Mouse (Mus musculus) C2C12 (cell line): ENCODE measurements around the gene Eddm3b. TPM values are rescaled to one million over a fixed set of nuclear protein-coding genes. Genes with fewer than 3 reads are reported as not detected.

Experiments
- H3K27me3 ChIP-seq: one replicate; pipeline ENCODE4 v1.6.1; 2011; ENCODE audit not compliant: control insufficient read depth, insufficient read depth, insufficient read length
- H3K36me3 ChIP-seq: one replicate; pipeline ENCODE4 v1.6.1; 2011; ENCODE audit not compliant: control insufficient read depth, insufficient read depth
- H3K4me3 ChIP-seq: one replicate; pipeline ENCODE4 v1.5.1; 2011; ENCODE audit warnings: mild to moderate bottlenecking, control low read depth; ENCODE audit not compliant: poor library complexity, insufficient read depth, severe bottlenecking
- H3K79me2 ChIP-seq: one replicate; pipeline ENCODE4 v1.6.1; 2011; ENCODE audit not compliant: control insufficient read depth, insufficient read depth
- H3K79me3 ChIP-seq: one replicate; pipeline ENCODE4 v1.6.1; 2011; ENCODE audit warnings: low read depth, control low read depth
- H3ac ChIP-seq: one replicate; pipeline ENCODE3; 2011; ENCODE audit warnings: low read depth; ENCODE audit not compliant: control insufficient read depth, insufficient read length
- CEBPB ChIP-seq: IDR thresholded peaks from one replicate; pipeline ENCODE4 v1.6.1; 2011; ENCODE audit warnings: low read depth, mild to moderate bottlenecking, control low read depth, moderate library complexity
- CTCF ChIP-seq: IDR thresholded peaks from one replicate; pipeline ENCODE4 v1.5.1; 2011; ENCODE audit not compliant: control insufficient read depth, insufficient read depth, insufficient read length
- FOSL1 ChIP-seq: IDR thresholded peaks from one replicate; pipeline ENCODE4 v1.8.0; 2011; ENCODE audit warnings: mild to moderate bottlenecking, low read length; ENCODE audit not compliant: poor library complexity, insufficient read depth, severe bottlenecking
- MAX ChIP-seq: IDR thresholded peaks from one replicate; pipeline ENCODE4 v1.6.1; 2011; ENCODE audit warnings: mild to moderate bottlenecking, control low read depth
- MYOD1 ChIP-seq: IDR thresholded peaks from one replicate; pipeline ENCODE4 v1.6.1; 2011; ENCODE audit warnings: low read depth; ENCODE audit not compliant: control insufficient read depth, insufficient read length
- MYOG ChIP-seq: IDR thresholded peaks from one replicate; pipeline ENCODE4 v1.6.1; 2011; ENCODE audit not compliant: control insufficient read depth, insufficient read length; ENCODE audit errors: extremely low read depth
- USF1 ChIP-seq: IDR thresholded peaks from one replicate; pipeline ENCODE4 v1.6.1; 2011; ENCODE audit warnings: low read depth, mild to moderate bottlenecking, control low read depth, moderate library complexity
- polyA plus RNA-seq: library from polyadenylated mRNA; unstranded; fragments of >200 nt; fragmentation: generic; extraction: Trizol; gene quantifications from one replicate; pipeline ENCODE4 v1.2.1, GENCODE M21; 2012; ENCODE audit warnings: missing spikeins

Eddm3b gene
- polyA plus RNA-seq, 1 experiment, result not detected

DNA sequence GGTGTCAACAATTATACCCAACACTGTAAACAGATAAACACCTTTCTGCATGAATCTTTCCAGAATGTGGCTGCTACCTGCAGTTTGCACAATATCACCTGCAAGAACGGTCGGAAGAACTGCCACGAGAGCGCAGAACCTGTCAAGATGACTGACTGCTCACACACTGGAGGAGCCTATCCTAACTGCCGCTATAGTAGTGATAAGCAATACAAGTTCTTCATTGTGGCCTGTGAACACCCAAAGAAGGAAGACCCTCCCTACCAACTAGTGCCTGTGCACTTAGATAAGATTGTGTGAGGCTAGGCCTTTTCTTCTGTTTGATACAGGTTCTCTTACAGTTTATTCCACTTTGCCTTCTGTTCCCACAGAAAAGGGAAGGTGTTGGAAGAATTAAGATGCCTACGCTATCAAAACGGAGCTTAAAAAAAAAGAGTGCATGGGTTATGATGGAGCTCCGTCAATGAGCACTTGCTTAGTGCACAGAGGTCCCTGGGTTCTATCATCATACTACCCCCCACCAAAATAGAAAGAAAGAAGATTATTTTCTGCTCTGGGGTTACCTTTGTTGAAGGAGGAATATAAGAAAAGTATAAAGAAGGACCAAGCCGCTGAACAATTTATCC lies 16.2 kb downstream of the Eddm3b start:
- TF ChIP-seq MYOD1 (no peak), USF1 (no peak), CEBPB (no peak), MAX (no peak), CTCF (no peak), MYOG (no peak), FOSL1 (no peak)
- Histone ChIP-seq H3K79me3 (no peaks in the 10 kb centered on the region), H3K27me3 (peaks cover 5% of the 10 kb centered on the region)

DNA sequence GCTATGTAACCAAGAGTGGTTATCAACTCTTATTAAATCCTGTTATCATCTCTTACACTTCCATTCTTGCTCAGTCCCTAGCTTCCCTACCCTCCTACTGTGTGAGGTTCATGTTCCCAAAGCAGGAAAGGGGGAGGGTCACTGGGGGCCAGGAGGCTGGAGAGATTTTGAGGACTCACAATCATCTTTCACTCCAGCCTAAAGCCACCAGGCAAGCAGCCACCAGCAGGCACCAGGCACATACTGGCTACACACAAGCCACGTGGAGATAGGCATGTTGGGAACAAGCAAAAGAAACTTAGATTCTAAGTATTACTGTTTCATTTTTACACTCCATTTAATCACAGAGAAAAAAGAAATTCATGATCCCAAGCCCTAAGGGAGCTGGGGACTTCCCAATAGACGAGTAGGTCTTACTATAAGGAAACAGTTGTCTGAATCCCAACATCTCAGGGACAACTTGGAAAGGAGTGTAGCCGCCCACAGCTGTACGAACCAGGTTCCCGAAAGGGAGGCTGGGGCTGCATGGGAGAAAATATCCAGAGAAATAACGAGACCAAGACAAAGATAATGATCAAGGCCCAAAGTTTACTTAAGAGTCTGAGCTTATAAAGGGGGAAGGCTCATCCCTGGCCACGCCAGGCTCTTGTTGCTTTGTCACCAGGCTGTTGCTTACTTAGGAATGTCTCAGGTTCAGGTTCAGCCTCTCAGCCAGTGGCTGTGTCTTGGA lies 17.0 kb downstream of the Eddm3b start:
- Histone ChIP-seq H3K36me3 (no peaks in the 10 kb centered on the region), H3ac (no peak overlapping the region), H3K79me3 (no peaks in the 10 kb centered on the region), H3K79me2 (no peaks in the 10 kb centered on the region), H3K27me3 (peaks cover 5% of the 10 kb centered on the region), H3K4me3 (no peak overlapping the region)
- TF ChIP-seq FOSL1, result no peak
- TF ChIP-seq USF1, result no peak
- TF ChIP-seq MYOG, result no peak
- TF ChIP-seq CEBPB, result no peak
- TF ChIP-seq MAX, result no peak
- no peak for TF ChIP-seq CTCF
- TF ChIP-seq MYOD1, result no peak

More for the DNA sequence above, 16.2 kb downstream of the Eddm3b start:
- no peaks in the 10 kb centered on the region for H3K36me3 ChIP-seq
- no peak overlapping the region for H3ac ChIP-seq
- no peaks in the 10 kb centered on the region for H3K79me2 ChIP-seq
- no peak overlapping the region for H3K4me3 ChIP-seq

DNA sequence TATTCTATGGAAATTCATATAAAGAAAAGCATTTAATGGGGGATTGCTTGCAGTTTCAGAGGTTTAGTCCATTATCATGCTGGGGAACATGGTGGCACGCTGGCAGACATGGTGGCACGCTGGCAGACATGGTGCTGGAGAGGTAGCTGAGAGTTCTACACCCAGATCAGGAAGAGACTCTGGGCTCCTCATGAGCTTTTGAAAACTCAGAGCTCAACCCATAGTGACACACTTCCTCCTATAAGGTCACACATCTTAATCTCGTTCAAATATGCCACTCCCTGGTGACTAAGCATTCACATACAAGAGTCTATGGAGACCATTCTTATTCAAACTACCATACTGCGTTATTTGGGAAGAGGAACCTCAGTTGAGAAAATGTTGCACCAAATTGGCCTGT lies 18.1 kb downstream of the Eddm3b start:
- H3K79me2 ChIP-seq, result no peaks in the 10 kb centered on the region
- no peak overlapping the region for H3ac ChIP-seq
- H3K27me3 ChIP-seq, result peaks cover 5% of the 10 kb centered on the region

DNA sequence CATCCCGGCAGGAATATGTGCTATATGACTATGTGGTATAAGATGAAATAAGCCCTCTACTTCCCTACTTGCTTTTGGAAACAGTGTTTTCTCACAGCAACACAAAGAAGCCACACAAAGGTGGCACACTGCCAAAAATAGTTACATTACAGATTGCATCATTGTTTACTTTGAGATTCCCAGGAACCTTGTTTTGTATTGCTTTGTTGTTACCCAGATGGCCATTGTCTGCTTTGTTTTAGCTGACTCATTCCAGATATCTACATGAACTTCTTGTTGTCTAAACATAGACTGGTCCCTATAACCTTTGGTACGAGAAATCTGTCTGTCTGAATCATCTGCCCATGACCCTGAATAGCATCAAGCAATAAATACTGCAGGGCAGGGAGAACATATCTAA lies 26.1 kb downstream of the Eddm3b start:
- Histone ChIP-seq H3K79me3 (no peaks in the 10 kb centered on the region), H3K36me3 (no peaks in the 10 kb centered on the region), H3K4me3 (no peak overlapping the region), H3ac (no peak overlapping the region), H3K79me2 (no peaks in the 10 kb centered on the region), H3K27me3 (peaks cover 1% of the 10 kb centered on the region)
- TF ChIP-seq MYOG (no peak), CEBPB (peak; percentile 67), CTCF (no peak)

More for the DNA sequence above, 18.1 kb downstream of the Eddm3b start:
- Histone ChIP-seq H3K79me3 (no peaks in the 10 kb centered on the region), H3K36me3 (no peaks in the 10 kb centered on the region), H3K4me3 (no peak overlapping the region)
- no peak for TF ChIP-seq MYOD1

DNA sequence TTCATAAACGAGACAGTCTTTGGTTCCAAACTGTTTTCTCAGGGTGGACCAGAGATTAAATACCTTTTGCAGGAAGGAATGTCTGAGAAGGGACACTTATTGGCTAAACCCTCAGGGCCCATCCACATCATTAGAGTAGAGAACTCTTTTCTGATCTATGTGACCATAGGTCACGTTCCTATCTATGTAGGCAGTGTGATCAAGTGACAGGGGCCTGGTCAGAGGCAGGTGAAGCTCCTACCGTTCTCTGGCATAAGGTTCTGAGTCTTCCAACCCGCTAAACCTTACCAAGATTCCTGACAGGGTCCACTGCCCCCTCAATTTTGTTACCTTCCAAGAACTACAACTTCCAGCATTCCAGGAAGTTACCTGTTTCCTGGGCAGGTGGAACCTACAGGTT lies 27.9 kb downstream of the Eddm3b start:
- Histone ChIP-seq H3ac (no peak overlapping the region), H3K79me2 (no peaks in the 10 kb centered on the region), H3K27me3 (peaks cover 4% of the 10 kb centered on the region), H3K36me3 (no peaks in the 10 kb centered on the region), H3K4me3 (no peak overlapping the region), H3K79me3 (no peaks in the 10 kb centered on the region)
- TF ChIP-seq USF1 (no peak), FOSL1 (no peak), CEBPB (no peak), CTCF (no peak), MYOG (no peak), MAX (no peak), MYOD1 (no peak)

DNA sequence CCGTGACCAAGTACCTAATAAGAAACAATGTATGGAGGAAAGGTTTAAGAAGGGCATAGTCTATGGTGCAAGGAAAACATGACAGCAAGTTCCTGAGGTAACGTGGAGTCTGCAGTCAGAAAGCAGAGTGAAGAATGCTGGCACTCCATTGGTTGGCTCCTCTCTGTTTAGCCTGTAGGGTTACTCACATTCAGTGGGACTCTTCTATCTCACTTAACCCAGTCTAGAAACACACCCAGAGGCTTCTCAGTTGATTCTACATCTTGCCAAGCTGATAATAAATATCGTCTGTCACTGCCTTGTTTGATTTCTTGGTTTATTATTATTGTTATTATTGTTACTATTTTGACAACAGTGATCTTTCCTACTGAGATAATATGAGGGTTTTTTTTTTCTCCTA lies 28.3 kb downstream of the Eddm3b start:
- Histone ChIP-seq H3K27me3 (peaks cover 4% of the 10 kb centered on the region), H3K79me3 (no peaks in the 10 kb centered on the region), H3K36me3 (no peaks in the 10 kb centered on the region), H3K4me3 (no peak overlapping the region), H3K79me2 (no peaks in the 10 kb centered on the region), H3ac (no peak overlapping the region)
- TF ChIP-seq USF1, result no peak
- no peak for TF ChIP-seq MYOG
